Mouse (Mus musculus): ENCODE results near the gene Pde1c. TPM values are rescaled to one million over a fixed set of nuclear protein-coding genes. Genes with fewer than 3 reads are reported as not detected.

Pde1c gene
- polyA plus RNA-seq, 1 experiment from 2014 or later: 8.7 TPM

GRCm38 (mm10) chr6:56289307-56289706 lies 279.6 kb downstream of the Pde1c start:
- no peaks in the 10 kb centered on the region for H3K4me1 ChIP-seq
- 70% methylated on average over 2 of the region's 2 CpGs for WGBS
- no peak overlapping the region for H3K4me3 ChIP-seq
- H3K4me2 ChIP-seq (replicated peaks): no peak overlapping the region
- H3K36me3 ChIP-seq: no peaks in the 10 kb centered on the region
- no peak overlapping the region for H3K9ac ChIP-seq
- no peaks in the 10 kb centered on the region for H3K27me3 ChIP-seq
- H3K9me3 ChIP-seq (replicated peaks): no peaks in the 10 kb centered on the region
- no peak for ATAC-seq (ENCODE audit: low FRiP score)
- no peak overlapping the region for H3K27ac ChIP-seq

DNA sequence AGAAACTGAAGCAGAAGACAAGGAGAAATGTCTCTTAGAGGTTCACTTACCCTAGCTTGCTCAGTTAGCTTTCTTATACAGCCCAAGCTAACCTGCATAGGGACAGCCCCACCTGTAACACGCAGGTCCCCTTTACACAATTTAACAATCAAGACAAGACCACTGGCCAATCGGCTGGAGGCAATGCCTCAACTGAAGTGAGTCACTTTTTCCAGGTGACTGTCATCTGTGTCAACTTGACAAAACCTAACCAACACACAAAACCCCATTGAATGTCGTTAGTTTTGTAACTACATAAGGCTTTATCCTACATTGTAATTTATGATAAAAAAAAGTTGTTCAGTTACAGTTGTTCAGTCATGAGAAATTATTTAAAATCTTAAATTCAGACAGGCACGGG lies 284.1 kb downstream of the Pde1c start:
- no peaks in the 10 kb centered on the region for H3K9me3 ChIP-seq (replicated peaks)
- no peaks in the 10 kb centered on the region for H3K4me1 ChIP-seq
- H3K36me3 ChIP-seq: no peaks in the 10 kb centered on the region
- WGBS: 92% methylated on average over 4 of the region's 4 CpGs
- H3K4me3 ChIP-seq: no peak overlapping the region
- H3K9ac ChIP-seq: no peak overlapping the region
- H3K4me2 ChIP-seq (replicated peaks): no peak overlapping the region
- ATAC-seq (ENCODE audit: low FRiP score): no peak
- H3K27me3 ChIP-seq: no peaks in the 10 kb centered on the region
- no peak overlapping the region for H3K27ac ChIP-seq

GRCm38 (mm10) chr6:56275461-56275860 lies 293.4 kb downstream of the Pde1c start:
- H3K4me2 ChIP-seq (replicated peaks): no peak overlapping the region
- H3K9me3 ChIP-seq (replicated peaks): no peaks in the 10 kb centered on the region
- H3K9ac ChIP-seq: no peak overlapping the region
- H3K4me3 ChIP-seq: no peak overlapping the region
- no peaks in the 10 kb centered on the region for H3K36me3 ChIP-seq
- no peaks in the 10 kb centered on the region for H3K4me1 ChIP-seq
- no peaks in the 10 kb centered on the region for H3K27me3 ChIP-seq
- no peak for ATAC-seq (ENCODE audit: low FRiP score)
- 70% methylated on average over 1 of the region's 1 CpGs for WGBS
- no peak overlapping the region for H3K27ac ChIP-seq

GRCm38 (mm10) chr6:56271741-56272140 lies 297.2 kb downstream of the Pde1c start:
- Histone ChIP-seq H3K9me3 (replicated peaks) (no peaks in the 10 kb centered on the region), H3K4me1 (no peaks in the 10 kb centered on the region), H3K27me3 (no peaks in the 10 kb centered on the region), H3K9ac (no peak overlapping the region), H3K27ac (no peak overlapping the region), H3K36me3 (no peaks in the 10 kb centered on the region), H3K4me2 (replicated peaks) (no peak overlapping the region), H3K4me3 (no peak overlapping the region)
- 79% methylated on average over 2 of the region's 2 CpGs for WGBS
- no peak for ATAC-seq (ENCODE audit: low FRiP score)

GRCm38 (mm10) chr6:56264509-56264908 lies 304.4 kb downstream of the Pde1c start:
- no peak for ATAC-seq (ENCODE audit: low FRiP score)
- no peaks in the 10 kb centered on the region for H3K9me3 ChIP-seq (replicated peaks)
- no peaks in the 10 kb centered on the region for H3K36me3 ChIP-seq
- no peak overlapping the region for H3K4me2 ChIP-seq (replicated peaks)
- no peak overlapping the region for H3K4me3 ChIP-seq
- H3K27me3 ChIP-seq: no peaks in the 10 kb centered on the region
- no peak overlapping the region for H3K27ac ChIP-seq
- WGBS: 90% methylated on average over 4 of the region's 4 CpGs
- H3K4me1 ChIP-seq: no peaks in the 10 kb centered on the region
- no peak overlapping the region for H3K9ac ChIP-seq

DNA sequence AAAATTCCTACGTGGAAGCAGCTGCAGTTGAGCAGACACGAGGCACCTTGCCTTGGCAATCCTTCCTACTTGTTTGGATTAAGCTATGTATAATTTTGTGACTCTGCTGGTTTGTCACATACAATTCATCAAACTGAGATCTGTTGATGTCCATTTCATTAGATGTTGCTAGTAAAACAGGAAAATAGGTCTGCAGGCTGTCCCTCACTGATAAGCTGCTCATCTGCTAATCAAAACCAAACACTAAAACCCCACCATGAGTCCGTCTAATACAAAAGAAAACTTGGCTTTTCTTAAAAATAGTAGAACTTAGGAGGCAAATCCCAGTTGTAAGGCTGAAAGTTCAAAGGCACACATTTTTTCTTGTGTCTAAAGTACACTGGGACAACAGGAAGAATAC lies 308.8 kb downstream of the Pde1c start:
- WGBS: 82% methylated on average over 3 of the region's 3 CpGs
- no peak overlapping the region for H3K4me3 ChIP-seq

GRCm38 (mm10) chr6:56257555-56258297 lies 311.2 kb downstream of the Pde1c start:
- no peaks in the 10 kb centered on the region for H3K9me3 ChIP-seq (replicated peaks)
- no peaks in the 10 kb centered on the region for H3K36me3 ChIP-seq
- no peak overlapping the region for H3K4me2 ChIP-seq (replicated peaks)
- 90% methylated on average over 2 of the region's 2 CpGs for WGBS
- no peaks in the 10 kb centered on the region for H3K27me3 ChIP-seq
- no peak overlapping the region for H3K9ac ChIP-seq
- no peak overlapping the region for H3K27ac ChIP-seq
- no peaks in the 10 kb centered on the region for H3K4me1 ChIP-seq
- ATAC-seq (ENCODE audit: low FRiP score): no peak
- no peak overlapping the region for H3K4me3 ChIP-seq

More for the DNA sequence above, 308.8 kb downstream of the Pde1c start:
- Histone ChIP-seq H3K27ac (no peak overlapping the region), H3K4me2 (replicated peaks) (no peak overlapping the region), H3K36me3 (no peaks in the 10 kb centered on the region), H3K4me1 (no peaks in the 10 kb centered on the region), H3K9me3 (replicated peaks) (no peaks in the 10 kb centered on the region), H3K9ac (no peak overlapping the region), H3K27me3 (no peaks in the 10 kb centered on the region)
- ATAC-seq (ENCODE audit: low FRiP score): no peak

GRCm38 (mm10) chr6:56250091-56250490 lies 318.8 kb downstream of the Pde1c start:
- Histone ChIP-seq H3K27ac (no peak overlapping the region), H3K9me3 (replicated peaks) (no peaks in the 10 kb centered on the region), H3K4me2 (replicated peaks) (no peak overlapping the region), H3K27me3 (no peaks in the 10 kb centered on the region), H3K4me3 (no peak overlapping the region), H3K9ac (no peak overlapping the region), H3K4me1 (no peaks in the 10 kb centered on the region), H3K36me3 (no peaks in the 10 kb centered on the region)
- no peak for ATAC-seq (ENCODE audit: low FRiP score)
- 95% methylated on average over 3 of the region's 3 CpGs for WGBS

DNA sequence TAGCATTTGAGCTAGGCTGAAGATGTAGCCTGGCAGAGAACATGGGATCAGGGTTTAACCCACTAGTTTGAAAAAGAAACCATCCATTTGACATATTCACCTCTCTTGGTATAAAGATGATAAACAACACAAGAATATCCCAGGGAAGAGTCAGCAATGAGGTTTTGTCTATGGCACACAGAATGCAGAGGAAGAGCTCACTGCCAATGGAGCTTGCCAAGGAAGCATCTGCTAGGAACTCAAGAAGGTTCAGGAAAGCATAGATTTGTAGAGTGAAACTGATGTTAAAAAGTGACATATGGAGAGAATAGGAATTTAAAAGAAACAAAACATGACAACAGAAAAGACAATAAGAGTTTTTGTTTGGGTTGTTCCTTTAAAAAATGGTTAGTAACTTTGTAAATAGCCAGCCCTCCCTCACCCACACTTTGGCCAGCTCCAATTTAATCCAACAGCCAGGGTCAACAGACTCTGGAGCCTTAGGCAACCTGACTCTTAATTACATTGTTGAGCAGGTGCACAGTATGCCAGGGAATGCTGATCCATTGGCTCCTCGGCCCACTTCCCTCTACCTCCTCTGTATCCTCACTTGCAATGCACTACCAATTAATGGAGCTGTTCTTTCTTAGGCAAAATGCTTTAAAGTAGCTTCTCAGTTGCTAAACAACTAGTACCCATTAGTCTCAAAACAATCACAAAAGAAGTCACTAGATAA lies 377.3 kb downstream of the Pde1c start:
- Histone ChIP-seq H3K9ac (no peak overlapping the region), H3K27me3 (no peaks in the 10 kb centered on the region), H3K4me3 (no peak overlapping the region), H3K27ac (no peak overlapping the region), H3K9me3 (replicated peaks) (no peaks in the 10 kb centered on the region), H3K36me3 (no peaks in the 10 kb centered on the region), H3K4me2 (replicated peaks) (no peak overlapping the region), H3K4me1 (no peaks in the 10 kb centered on the region)
- ATAC-seq (ENCODE audit: low FRiP score): no peak
- 83% methylated on average over 1 of the region's 1 CpGs for WGBS

- Histone ChIP-seq H3K4me1 (no peaks in the 10 kb centered on the region), H3K27me3 (no peaks in the 10 kb centered on the region), H3K36me3 (no peaks in the 10 kb centered on the region), H3K4me2 (replicated peaks) (no peak overlapping the region), H3K27ac (no peak overlapping the region), H3K4me3 (no peak overlapping the region), H3K9ac (no peak overlapping the region), H3K9me3 (replicated peaks) (no peaks in the 10 kb centered on the region)
- WGBS: 90% methylated on average over 2 of the region's 2 CpGs
- no peak for ATAC-seq (ENCODE audit: low FRiP score)
These were observed 392.4 kb downstream of the Pde1c start for GRCm38 (mm10) chr6:56176485-56176884.

- ATAC-seq (ENCODE audit: low FRiP score): no peak
- no peaks in the 10 kb centered on the region for H3K27me3 ChIP-seq
- no peak overlapping the region for H3K9ac ChIP-seq
- no peak overlapping the region for H3K4me2 ChIP-seq (replicated peaks)
- no peak overlapping the region for H3K4me3 ChIP-seq
- H3K9me3 ChIP-seq (replicated peaks): no peaks in the 10 kb centered on the region
- no peaks in the 10 kb centered on the region for H3K4me1 ChIP-seq
- no peak overlapping the region for H3K27ac ChIP-seq
- 76% methylated on average over 2 of the region's 2 CpGs for WGBS
- H3K36me3 ChIP-seq: no peaks in the 10 kb centered on the region
These were observed 396.7 kb downstream of the Pde1c start for GRCm38 (mm10) chr6:56172172-56172571.

DNA sequence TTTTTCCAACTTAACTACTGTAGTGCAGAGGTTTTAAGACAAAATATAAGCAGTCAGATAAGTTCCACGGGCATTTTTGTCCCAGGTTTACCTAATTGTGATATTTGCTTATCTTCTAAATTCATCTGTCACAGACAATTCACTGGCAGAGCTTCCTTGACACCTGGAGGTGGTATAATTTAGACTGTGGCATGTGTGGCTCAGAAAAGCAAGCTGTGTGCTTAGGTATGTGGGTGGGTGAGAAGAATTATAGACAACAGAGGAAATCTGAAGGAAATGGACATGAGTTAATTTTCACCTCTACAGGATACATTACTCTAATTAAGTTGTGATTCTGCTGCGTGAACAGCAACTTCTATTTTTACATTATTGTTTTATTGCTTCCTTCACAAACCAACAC lies 400.2 kb downstream of the Pde1c start:
- Histone ChIP-seq H3K4me3 (no peak overlapping the region), H3K27me3 (no peaks in the 10 kb centered on the region), H3K27ac (no peak overlapping the region), H3K9me3 (replicated peaks) (no peaks in the 10 kb centered on the region), H3K36me3 (no peaks in the 10 kb centered on the region), H3K4me2 (replicated peaks) (no peak overlapping the region), H3K9ac (no peak overlapping the region), H3K4me1 (no peaks in the 10 kb centered on the region)
- ATAC-seq (ENCODE audit: low FRiP score): no peak
- 88% methylated on average over 2 of the region's 2 CpGs for WGBS

DNA sequence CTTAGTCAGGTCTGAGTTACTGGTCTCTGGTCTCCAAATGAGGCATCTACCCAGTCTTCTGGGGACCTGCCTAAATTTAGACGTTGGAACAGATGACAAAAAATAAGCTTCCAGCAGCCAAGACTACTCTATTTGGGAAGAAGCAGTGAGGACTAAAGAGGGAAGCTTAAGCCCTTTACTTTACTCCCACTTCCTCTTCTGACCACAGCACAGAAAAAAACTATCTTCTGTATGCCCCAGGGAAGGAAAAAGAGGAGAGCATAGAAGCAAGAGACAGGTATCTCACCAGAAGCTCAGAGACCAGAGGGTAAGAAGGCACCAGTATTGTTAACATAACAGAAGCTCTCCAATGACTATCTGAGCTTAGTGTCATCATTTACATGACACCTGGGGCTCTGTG lies 410.7 kb downstream of the Pde1c start:
- Histone ChIP-seq H3K27me3 (no peaks in the 10 kb centered on the region), H3K9ac (no peak overlapping the region), H3K36me3 (no peaks in the 10 kb centered on the region), H3K4me2 (replicated peaks) (no peak overlapping the region), H3K9me3 (replicated peaks) (no peaks in the 10 kb centered on the region), H3K4me1 (no peaks in the 10 kb centered on the region), H3K27ac (no peak overlapping the region), H3K4me3 (no peak overlapping the region)
- WGBS: 83% methylated on average over 1 of the region's 1 CpGs
- no peak for ATAC-seq (ENCODE audit: low FRiP score)

Data from hindbrain, embryonic 12.5 days (tissue).